Mouse (Mus musculus) layer of hippocampus, adult 9-11 months (tissue): ENCODE data around the gene Samd10.

Experiments
- DNase-seq: peaks from one replicate; pipeline ENCODE4 v3.0.0; 2022

Gene Samd10

GRCm38 (mm10) chr2:181576613-181577012 lies 22.4 kb downstream of the Samd10 start:
- DNase-seq: no peak

- no peak for DNase-seq
Observed at GRCm38 (mm10) chr2:181574921-181575545, 24.0 kb downstream of the Samd10 start.

GRCm38 (mm10) chr2:181573961-181574360 lies 25.1 kb downstream of the Samd10 start:
- DNase-seq: no peak

GRCm38 (mm10) chr2:181572921-181573920 lies 25.8 kb downstream of the Samd10 start:
- no peak for DNase-seq

- DNase-seq: no peak
Observed at GRCm38 (mm10) chr2:181571941-181572670, 26.9 kb downstream of the Samd10 start.

DNA sequence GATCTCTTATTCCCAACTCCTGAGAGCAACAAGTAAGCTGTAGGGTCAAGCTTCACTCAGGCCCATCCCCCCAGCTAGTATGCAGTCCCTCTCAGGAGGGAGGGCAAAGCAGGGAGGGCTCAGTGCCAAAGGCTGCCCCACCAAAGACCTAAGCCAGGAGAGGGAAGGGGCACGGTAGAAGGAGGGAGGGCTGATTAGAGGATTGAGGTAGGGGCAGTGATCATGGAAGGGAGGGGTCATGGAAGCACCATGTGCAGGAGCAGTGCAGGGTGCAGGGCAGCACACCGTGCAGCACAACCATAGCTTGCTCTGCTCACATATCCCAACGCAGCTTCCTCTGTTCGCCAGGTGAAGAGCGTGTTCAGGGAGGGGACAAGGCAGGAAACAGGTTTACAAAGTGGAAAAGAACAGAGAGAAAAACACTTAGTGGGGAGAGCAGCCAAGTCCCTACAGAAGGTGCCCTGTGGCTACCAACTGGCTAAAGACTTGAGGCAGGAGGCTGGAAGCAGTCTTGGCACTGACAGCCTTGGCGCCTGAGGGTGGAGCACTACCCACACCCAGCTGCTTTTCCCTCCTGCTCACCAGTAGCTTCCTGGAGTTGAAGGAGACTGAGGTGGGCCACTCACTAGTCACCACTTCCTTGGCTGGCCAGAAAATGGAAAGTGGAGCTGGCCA lies 28.0 kb downstream of the Samd10 start:
- peak; percentile 58 for DNase-seq

- no peak for DNase-seq
Observed at GRCm38 (mm10) chr2:181570375-181570774, 28.6 kb downstream of the Samd10 start.

- DNase-seq: no peak
Observed at GRCm38 (mm10) chr2:181569856-181570255, 29.2 kb downstream of the Samd10 start.

DNA sequence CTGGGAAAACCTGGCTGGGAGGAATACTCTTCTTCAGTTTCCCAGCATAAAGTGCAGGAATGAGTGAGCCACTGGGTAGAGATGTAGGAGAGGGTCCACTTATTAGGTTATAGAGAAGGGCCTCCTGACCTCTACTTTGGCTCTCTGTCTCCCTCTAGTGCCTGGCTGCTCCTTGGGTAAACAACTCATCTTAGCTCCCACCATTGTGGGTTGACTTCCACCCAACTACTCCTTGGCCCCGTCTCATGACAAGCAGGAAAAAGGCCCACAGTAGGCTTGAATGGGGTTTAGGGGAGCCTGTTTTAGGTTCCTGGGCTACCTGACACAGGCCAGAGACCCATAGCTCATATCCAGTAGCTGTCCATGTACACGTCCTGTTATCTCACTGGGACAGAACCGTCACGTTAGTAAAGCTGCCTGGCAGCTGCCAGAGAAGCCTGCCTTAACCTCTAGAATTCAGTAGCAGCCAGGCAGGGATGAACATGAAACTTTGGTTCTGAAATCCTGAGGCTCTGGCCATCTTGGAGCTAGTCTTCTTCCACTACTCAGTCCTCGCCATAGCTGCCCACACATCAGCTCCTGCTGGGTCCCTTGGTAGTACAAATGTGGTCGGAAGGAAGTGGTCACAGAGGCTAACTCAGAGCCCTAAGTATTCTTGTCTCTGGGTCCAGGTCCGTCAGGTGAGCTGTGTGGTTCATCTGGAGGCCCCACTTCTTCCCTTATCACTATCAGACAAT lies 30.6 kb downstream of the Samd10 start:
- DNase-seq: no peak

DNA sequence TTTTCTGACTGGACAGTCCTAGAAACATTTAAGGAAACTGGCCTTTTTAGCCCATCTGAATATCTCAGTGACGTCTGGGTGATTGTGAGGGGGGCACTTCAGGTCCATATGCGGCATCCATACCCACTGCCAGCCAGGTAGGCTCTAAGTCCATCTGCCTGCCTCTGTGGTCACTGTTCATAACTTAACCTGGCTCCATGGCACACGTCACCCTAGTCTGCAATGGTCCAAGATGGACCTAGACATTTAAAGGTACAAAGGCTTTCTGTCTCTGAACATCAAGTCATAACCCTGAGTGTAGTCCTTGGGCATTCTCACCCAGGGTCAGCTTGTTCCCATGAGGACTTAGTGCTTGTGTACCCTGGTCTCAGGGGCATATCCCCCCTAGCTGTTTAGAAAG lies 31.7 kb downstream of the Samd10 start:
- DNase-seq: no peak

DNA sequence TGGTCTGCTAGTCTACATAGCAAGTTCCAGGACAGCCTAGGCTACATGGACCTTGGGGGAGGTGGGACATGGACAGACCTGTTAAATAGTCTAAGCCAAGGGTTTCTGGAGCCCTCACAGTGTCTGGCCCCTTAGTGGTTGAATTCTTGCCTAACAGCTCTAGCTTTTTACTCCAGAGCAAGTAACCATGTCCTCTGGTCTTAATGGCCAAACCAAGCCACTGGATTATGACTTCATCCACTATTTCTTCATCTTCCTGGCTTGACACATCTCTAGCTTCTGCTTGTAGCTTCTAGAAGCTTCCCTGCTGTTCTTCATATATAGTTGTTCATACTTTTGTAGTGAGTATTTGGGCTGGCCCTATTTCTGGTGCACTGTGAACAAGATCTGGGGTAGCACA lies 45.2 kb downstream of the Samd10 start:
- DNase-seq: no peak

DNA sequence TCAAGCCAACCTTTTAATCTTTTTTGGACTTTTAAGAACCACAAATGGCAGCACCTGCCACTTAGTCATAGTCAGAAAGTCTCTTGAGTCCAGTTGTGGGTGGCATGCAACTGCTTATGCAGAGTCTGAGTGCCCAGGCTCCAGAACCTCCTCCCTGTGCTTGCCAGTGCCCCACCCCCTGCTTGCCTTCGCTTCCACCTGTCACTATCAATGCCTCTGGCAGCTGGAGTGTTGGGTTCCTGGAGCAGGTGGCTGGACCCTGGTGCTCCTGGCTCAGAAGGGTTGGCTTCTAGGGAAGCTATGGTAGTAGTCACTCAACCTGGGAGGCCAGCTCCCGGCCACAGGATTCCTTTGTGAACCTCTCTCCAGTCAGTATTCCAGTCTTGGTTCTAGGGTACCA lies 48.8 kb downstream of the Samd10 start:
- no peak for DNase-seq

GRCm38 (mm10) chr2:181548682-181549081 lies 50.3 kb downstream of the Samd10 start:
- no peak for DNase-seq

DNA sequence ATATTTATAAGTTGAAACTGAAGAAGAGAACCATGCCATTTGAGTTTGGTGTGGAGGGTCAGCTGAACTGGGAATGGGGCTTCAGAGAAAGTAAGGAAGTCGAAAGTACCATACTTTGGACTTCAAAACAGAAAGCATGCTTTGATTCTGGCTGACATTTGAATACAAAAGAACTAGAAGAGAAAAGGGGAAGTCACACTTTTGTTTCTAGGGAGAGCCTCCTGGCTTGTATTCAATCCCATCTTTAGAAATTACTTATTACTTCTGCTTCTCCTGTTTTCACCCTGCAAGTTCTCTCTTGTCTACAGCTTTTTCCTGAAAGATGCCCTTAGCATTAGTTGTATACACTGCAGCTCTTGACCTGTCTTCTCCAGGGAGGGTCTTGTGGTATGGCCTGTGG lies 50.8 kb downstream of the Samd10 start:
- DNase-seq: no peak

DNA sequence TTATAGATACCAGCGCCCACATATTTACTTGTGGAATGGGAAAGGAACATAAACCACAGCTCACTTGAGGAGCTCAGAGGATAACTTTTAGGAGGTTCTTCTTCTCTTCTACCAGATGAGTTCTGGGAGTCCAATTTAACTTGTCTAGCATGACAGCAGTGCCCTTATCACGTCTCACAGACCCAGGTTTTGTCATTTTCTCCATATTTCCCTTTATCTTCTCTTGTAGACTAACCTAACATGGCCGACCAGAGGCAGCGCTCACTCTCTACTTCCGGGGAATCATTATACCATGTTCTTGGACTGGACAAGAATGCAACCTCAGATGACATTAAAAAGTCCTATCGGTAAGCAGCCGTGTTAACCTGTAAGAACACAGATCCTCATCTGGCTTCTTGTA lies 52.9 kb downstream of the Samd10 start:
- no peak for DNase-seq
